Mouse (Mus musculus): ENCODE data around the gene Gm49776.

The Gm49776 gene

DNA sequence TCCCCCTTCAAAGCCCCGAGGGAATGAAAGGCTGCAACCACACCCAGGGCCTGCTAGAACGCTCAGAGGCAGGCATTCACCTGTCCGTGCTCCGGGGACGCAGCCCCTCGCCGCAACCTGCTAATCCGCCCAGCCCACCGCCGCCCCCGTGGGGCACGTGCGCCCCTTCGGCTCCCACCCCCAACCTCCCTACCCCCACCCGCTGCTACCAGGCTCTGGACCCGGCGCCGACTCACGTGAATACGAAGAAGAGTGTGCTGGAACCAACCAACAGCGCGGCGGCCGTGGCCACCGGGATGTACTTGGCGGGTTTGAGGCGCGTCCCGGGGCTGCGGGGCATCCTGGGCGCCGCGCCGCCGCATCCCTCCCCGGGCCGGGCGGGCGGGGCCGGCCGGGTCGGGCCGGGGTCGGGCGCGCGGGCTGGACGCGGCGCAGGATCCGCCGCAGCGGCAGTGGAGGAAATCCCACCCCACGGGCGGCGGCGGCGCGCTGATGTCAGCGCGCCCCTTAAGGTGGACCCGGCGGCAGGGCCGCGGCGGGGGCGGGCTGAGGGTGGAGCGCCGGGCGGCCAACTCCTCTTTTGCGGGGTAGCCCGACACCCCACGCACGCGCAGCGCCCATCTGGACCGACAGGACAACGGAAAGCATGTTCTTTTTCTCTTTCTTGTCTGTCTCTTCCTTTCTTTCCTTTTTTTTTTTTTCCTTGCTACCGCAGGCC, 23.3 kb downstream of the Gm49776 start, which contains the start of gene Zdhhc8:
Zdhhc8 (minus strand) TSS at position 466 of the 718 bp plus-strand sequence.
- peak; percentile 63 for DNase-seq (ENCODE audit: low read depth, low spot score)

DNA sequence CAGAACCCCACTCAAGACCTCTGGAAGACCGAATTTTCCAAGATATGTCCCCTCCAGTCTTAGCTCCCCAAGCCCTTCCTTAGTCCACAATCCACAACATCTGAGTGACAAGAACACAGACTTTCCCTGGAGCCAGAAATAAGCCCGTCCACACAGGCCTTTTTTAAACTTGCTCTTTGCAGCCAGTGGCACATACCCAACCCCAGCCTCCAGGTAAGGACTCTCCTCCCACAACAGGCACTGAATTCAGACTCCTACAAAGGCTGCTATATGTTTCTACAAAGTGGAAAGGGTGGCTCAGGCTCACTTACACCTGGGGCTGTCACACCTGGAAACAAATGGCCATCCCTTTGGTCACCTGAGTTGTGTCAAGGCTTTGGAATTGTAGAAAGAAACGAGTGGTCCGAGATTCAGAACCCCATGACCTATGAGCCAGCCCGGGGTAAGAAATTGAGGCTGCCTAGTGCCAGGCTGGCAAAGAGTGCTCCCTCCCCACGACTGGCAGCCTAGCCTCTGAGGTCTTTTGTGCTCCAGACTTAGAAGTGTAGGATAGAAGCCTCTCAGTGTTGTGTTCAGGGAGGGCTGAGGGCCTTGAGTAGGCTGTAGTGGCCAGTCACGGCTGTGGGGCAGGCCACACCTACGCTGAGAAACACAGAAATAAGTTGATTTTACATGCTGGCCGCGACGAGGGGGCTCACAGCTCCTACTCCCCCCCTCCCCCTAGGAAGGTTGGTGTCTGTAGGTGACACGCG, 24.0 kb downstream of the Gm49776 start:
- DNase-seq (ENCODE audit: low read depth, low spot score): no peak

DNA sequence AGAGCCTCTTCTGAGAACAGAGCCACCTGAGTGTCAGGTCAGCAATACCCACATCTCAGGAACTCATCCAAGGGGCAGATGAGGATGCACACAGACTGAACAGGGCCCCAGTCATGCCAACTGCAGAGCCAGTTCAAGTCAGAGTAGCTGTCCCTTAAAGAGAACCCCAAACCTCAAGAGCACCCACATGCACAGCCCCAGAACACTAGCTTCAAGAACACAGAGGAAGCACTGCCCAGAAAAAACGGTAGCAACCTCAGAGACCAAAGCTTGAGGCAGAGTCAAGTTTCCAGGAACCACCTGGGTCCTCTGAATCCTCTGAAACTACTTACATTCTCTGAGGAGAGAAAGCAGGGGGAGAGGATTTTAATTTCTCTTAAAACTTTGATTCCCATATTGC, 24.7 kb downstream of the Gm49776 start:
- DNase-seq (ENCODE audit: low read depth, low spot score): no peak

DNA sequence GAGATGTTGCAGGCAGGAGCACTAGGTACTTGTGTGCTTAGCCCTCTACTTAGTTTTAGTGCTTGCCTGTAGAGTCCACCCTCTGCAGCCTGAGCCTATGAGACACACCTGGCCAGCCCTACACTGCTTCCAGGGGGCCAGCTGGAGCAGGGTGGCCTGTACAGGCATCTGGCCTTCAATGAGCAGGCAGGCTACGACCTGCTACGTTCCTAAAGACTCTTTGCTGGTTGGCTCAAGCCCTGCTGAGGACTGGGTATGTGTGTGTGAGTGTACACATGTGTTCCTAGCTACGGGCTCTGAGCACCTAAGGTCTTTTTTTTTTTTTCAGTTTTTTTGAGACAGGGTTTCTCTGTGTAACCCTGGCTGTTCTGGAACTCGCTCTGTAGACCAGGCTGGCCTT, 26.7 kb downstream of the Gm49776 start:
- no peak for DNase-seq (ENCODE audit: low read depth, low spot score)

DNA sequence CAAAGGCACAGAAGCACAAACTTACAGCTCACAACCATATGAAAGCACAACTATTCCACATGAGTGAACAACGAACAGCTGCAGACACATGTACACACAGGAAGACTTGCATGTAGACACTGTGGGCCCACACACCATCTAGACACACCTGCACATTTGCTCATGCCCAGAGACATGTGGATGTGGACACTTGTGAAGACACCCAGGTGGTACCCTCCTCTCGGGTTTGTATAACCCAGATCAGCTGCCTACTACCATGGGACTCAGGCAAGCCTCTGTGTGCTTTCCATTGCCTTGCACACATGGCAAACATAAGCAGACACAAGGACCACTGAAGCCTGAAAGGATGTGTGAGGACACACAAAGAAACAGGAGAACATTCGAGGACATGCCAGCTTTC, 27.1 kb downstream of the Gm49776 start:
- no peak for DNase-seq (ENCODE audit: low read depth, low spot score)

DNA sequence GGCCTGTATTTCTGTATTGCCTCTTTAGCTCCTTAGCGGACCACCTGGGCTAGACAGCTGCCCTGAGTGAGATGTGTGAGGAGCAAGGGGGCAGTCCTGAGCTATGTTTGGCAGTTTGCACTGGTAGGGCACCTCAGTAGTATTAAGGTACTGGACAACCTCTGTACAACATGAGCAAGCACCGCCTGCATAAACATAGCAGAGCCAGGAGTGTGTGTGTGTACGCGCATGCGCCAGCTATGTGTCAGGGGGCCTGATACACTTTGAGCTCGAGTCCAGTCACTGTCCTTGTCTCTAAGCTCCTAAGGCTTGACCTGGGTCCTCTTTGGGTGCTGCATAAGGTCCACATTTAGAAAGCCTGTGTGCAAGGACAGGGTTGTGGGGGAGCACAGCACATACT, 27.5 kb downstream of the Gm49776 start:
- no peak for DNase-seq (ENCODE audit: low read depth, low spot score)

DNA sequence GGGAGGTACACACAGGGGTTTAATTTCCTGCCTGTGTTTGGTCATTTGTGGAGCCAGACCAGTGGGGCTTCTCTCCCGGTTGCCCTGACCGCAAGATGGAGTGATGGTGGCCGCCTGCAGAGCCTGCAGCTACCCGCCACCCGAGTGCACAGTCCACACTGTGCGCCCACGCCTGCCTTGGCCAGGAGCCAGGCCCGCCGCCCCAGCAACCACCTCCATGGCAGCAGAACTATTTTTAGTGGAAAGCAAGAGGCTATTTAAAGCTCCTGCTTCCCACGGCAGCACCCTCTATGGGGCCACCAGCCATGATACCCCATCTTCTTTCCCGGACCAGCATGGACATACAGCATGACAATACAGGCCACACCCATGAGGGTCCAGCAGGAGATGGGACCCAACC, 28.5 kb downstream of the Gm49776 start:
- DNase-seq (ENCODE audit: low read depth, low spot score): peak; percentile 63

DNA sequence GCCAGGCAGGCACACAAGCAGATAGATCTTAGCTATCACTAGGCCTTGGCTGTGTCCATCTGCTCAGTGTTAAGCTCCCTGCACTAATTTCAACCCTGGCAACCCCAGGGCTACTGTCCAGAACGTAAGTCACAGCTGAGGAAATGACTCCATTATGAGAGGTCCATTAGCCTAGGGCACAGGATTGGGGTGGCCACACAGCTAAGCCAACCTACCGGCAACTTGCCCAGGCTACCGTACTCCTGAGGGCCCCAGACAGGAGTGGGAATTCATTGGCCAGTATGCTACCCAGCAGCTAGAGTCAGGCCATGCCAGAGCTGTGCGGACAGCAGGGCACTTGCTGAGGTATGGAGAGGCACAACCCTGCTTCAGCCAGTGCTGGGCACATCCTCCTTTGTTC, 29.3 kb downstream of the Gm49776 start:
- DNase-seq (ENCODE audit: low read depth, low spot score): no peak

DNA sequence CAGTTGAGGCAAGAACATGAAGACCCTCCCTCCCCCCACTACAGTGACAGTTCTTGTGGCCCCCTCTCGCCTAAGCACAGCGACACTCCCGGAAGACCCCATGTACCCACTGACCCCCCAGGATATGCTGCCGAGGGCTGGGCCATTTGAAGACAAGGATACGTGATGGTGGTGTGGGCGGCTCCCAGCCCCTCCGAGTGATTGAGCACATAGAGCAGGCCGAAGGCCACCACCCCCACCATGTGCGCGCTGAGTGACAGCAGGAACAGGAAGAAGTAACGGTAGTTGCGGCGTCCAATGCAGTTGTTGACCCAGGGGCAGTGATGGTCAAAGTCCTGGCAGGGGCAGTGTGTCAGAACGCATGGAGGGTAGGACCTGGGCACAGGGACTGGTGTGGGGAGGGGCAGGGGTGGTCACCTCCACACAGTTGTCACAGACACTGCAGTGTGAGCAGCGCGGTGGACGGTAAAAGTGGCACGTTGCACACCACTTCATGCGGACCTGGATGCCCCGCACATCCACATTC, 30.2 kb downstream of the Gm49776 start:
- no peak for DNase-seq (ENCODE audit: low read depth, low spot score)

DNA sequence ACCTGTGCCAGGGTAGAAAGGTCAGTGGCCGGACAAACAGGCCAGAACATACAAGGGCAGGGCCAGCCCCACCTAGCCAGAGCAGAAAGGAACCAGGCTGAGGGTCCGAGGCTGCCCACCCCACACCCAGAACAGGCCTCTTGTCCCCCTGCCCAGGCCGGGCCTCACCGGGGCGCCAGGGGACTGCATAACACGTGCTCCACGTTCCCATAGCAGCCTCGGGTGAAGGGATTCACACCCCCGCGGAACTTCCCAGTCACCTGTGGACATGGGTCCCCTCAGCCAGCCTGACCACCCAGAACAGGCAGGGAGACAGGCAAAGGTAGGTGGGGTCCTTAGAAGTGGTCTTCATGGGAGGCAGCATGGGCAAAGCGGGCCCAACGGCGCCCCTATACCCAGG, 30.9 kb downstream of the Gm49776 start:
- DNase-seq (ENCODE audit: low read depth, low spot score): no peak

DNA sequence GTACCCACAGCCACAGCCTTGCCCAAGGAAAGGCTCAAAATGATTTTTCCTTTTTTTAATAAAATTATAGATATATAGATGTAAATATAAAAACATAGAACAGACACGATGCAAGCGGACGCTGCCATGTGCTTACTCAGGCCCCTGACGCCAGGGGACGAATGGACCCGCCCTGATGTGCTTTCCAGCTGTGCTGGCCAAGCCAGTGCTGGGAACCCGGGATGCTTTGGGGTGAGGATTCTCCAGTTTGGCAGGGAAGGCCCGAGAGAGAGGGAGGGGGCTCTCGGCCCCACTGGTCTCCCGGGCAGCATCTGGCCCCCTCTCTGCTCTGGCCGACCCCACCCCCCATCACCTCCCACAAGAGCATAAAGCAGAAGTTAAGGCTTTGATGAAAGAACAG, 35.9 kb downstream of the Gm49776 start:
- DNase-seq (ENCODE audit: low read depth, low spot score): no peak

DNA sequence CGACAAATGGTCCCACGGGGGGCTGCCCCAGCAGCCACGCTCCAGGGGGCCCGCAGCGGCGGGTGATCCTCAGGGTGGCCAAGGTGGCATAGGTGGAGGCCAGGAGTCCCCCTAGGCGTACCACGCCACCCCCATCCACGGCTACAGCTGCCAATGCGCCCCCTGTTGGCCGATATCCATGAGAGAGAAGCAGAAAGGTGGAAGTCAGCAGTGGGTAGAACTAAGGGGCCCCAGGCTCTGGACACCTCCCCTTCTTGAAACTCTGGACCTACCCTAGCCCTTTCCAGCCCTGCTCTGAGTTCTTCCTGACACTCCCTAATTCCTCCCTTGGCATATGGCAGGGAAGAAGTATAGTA, 36.6 kb downstream of the Gm49776 start:
- no peak for DNase-seq (ENCODE audit: low read depth, low spot score)

DNA sequence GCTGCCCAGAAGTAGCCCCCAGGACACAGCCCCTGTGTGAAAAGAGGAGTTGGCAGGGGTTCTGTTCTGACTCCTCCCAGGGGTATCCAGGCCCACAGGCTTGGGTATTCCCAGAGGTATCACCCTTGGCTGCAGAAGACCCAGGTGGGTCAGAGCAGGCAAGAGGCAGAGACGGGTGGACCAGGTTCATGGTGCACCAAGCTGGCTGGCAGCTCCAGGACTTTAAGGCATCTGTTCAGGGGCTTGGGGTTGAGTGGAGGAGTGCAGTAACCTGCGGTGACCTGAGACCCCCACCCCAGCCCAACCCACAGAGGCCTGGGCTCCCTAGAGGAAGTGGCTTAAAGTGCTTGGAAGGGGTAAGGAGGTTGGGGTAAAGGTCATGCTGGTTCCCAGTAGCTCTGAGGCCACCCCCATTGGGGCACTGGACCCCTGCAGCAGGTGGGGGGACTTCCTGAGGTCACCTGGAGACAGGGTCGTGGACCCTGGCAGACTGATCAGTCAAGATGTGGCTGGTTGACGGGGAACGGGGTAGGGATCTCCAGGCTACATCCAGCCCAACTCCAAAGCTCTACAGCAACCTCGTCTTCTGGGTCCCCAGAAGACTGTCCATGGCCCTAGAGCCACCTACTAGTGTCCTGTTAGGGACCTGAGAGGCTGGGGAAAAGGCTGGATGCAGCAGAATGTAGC, 37.1 kb downstream of the Gm49776 start:
- DNase-seq (ENCODE audit: low read depth, low spot score): no peak

DNA sequence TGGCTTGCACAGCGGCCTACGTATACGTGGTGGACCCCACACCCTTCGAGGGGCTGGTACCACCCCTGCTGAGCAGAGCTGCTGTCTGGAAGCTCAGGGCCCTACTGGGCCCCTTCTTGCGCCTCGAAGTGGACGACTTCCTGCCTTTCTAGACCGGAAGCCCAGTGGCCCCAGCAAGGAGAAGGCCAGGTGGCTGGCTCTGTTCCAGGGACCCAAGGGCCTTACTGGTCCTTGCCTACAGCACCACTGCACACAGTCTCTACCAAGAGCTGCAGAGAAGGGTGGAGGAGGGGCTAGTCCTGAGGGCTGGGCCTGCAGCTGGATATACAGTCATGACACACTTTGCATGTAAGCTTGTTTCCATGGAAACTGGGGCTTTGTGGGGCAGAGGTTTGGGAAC, 38.1 kb downstream of the Gm49776 start:
- DNase-seq (ENCODE audit: low read depth, low spot score): no peak

DNA sequence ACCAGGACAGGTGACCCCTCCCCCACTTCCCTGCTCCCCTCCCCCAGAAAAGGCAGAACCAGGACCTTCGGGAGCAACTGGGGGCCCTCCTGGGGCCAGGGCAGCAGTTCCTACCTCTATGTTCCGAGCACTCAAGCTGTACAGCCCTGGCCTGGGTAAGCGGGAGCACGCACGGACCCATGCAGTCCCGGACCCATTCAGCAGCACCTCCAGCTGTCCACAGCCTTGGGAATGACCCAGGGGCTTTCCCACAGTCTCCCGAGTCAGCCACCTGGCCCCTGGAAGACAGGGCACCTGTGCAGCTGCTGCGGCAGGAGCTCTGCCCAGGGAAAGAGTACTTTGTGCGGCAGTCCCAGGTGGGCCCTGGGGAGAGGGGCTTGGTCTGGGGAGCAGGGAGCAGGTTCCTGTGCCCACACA, 39.5 kb downstream of the Gm49776 start:
- DNase-seq (ENCODE audit: low read depth, low spot score): no peak

DNA sequence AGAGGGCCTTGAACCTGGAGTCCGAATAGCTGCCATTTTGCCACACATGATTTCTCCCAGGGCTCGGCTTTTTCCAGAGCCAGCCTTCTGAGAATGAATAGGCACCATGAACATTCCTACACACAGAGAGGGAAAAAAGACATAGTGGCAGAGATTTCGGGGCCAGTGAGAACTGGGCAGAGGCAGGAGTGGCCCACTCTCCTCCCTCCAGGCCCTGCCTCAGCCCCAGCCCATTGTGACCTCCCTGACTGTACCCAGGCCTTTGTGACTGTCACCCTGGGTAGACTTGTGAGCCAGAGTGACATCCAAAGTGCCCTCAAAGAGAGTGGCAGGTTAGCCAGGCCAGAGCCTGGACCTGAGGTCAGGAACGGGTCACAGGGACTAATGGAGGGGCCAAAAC, 40.5 kb downstream of the Gm49776 start, which contains the start of gene Ccdc188:
Ccdc188 (plus strand) TSS at position 301 of the 400 bp plus-strand sequence.
- no peak for DNase-seq (ENCODE audit: low read depth, low spot score)

DNA sequence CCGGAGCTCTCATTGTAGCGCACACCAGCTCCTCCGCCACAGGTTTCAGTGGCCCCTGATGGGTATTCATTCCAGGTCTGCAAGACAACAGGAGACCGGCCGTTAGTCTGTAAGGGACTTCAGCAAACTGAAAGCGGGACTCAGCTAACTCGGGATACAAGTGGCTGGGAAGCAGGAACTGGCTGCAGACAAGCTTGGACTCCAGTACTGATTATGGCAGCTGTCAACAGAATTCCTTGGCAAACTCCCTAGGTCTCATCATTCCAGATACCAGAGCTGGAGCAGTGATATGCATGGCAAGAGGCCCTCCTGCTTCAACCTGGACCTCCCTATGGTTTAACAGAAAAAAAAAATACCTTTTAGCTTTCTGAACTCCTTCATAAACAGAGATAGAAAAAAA, 43.3 kb downstream of the Gm49776 start:
- DNase-seq (ENCODE audit: low read depth, low spot score): no peak

DNA sequence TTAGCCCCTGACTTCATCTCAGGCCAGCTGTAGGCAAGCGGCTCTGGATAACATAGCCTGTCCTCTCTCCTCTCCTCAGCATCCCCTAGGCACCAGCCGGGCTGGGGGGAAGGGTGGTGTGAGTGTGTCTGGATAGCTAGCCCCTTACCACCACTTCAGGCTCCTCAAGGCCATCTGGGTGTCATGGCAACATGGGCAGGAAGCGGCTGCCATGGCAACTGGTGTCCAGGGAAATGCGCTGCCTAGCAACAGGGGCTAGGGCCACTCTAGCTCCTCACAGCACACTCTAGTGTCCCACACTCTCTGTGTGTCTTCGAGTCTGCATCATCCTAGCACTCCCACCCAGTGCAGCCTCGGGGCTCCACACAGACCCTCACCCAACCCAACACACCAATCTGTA, 44.4 kb downstream of the Gm49776 start:
- DNase-seq (ENCODE audit: low read depth, low spot score): no peak

DNA sequence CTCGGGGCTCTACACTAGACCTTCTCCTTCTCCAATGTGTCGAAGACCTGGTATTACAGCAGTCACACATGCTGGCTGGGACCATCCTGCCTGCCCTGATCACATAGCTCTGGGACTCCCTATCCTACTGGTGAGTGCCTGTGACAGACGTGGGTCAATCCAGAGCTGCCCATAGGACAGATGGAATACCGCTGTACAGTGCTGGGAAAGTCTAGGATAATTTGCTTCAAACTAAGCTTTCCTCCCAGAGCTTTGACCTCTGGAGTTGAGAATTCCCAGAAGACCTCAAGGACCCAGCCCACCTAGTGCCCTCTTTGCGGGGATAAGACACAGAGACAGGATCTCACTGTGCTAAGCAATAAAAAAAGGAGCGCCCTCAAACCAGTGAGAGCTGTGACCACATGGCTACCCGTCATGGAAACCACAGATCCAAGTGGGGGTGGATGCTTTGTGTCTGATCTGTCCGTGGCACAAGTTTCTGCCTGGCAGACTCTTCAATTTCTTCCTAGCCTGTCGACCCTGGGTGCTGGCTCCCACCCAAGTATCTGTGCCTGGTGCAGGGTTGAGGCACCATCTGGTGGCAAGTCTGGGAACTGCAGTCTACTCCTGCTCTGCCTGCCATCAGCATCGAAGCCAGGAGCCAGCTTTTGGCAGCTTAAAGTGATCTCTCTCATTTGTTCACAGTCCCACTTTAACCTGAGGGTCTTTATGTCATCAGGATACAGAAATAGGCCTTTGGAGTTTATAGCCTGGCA, 46.5 kb downstream of the Gm49776 start:
- peak; percentile 74 for DNase-seq (ENCODE audit: low read depth, low spot score)

DNA sequence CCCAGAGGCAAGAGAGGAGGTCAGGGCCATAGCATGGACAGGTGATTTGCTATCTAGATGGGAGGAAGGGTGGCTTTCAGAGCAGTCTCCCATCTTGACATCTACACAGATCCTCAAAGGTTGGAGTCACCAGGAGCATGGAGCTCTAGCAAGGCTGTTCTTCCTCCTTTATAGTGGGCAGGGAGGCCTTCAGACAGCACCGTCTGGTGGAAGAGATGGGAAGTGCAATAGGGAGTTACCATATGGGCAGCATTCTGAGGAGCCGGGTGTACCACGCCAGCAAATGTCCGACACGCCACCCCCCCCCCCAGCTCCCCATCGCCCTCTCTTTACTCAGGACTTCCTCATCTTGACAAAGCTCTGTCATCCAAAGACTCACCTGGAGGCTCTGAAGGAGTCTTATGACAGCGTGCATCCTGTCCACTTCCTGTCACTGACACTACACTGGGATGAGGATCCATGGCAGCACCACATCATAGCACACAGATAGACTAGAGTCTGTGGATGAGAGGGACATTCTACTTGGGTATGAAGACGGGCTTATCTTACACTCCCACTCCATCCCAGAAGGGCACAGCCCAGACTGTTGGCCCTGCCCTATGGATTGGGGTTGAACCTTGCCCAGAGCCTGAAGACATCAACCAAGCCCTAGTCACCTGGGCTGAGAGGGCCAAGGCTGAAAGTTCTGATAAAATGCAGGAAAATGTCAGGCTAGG, 47.3 kb downstream of the Gm49776 start:
- DNase-seq (ENCODE audit: low read depth, low spot score): no peak

Data from skeletal muscle tissue, adult 2 months (tissue).